Mouse (Mus musculus) G1E (cell line): ENCODE results near the gene Il5ra.

Experiments
- CTCF ChIP-seq: IDR thresholded peaks from 2 replicates; pipeline ENCODE4 v1.5.1; 2012; ENCODE audit warnings: low read depth, low read length, inconsistent platforms, mixed read lengths
- GATA1 ChIP-seq: IDR thresholded peaks from 2 replicates; pipeline ENCODE4 v1.6.1; 2012; ENCODE audit warnings: borderline replicate concordance, low read length, inconsistent platforms, mixed read lengths

DNA sequence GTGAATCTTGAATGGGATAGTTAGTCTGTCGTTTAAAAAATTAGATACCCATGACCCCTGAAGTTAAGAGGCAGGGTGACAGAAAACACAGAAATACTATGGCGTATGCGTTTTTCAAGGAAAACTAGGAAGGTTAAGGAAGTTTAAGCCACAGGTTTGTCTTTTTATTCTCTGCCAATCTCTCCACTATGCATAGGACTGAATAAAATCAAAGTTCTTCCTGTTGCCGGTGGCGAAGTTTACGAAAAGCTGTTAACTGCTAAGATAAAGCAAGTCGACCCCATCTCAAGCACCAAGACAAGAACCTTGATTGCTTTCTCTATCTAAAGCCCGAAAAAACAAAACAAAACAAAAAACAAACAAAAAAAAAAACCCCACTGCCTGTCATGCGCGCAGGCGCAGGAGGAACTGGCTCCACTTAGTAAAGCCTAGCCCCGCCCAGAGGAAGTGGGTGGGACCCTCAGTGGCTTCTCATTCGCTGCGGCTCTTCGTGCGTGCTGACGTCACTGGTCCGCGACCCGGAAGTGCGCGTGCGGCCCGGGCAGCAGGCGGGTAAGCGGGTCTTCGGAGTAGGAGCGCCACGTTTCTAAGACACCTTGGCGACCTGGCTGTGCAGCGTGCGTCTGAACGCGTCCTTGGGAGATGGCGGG, 19.9 kb upstream of the Il5ra start, which contains the start of gene Trnt1:
- no peak for TF ChIP-seq GATA1
- TF ChIP-seq CTCF: no peak
